Mouse (Mus musculus) midbrain, postnatal 0 days (tissue): ENCODE data around the gene Gpatch1. TPM values are rescaled to one million over a fixed set of nuclear protein-coding genes. Genes with fewer than 3 reads are reported as not detected.
"Not testable (repeated sequence)": the region's sequence is repeated elsewhere in the genome, so short reads cannot be mapped to it uniquely, and the experiment has no call there.

Source experiments
- ATAC-seq: fragments of 200-750 bp; cut with Nextera tagmentation; 2 replicates; pipeline ENCODE4 v1.8.0; 2017; ENCODE audit warnings: moderate number of reproducible peaks, mild to moderate bottlenecking, moderate TSS enrichment, moderate library complexity; ENCODE audit not compliant: low FRiP score
- DNase-seq: peaks from one replicate; pipeline ENCODE4 v3.0.0-alpha.2; 2015; ENCODE audit warnings: low spot score
- H3K27ac ChIP-seq: fragments of 300-500 bp; sonication (generic); 2 replicates; pipeline ENCODE4 v1.5.1; 2014; ENCODE audit warnings: low read depth, mild to moderate bottlenecking, low read length, mixed read lengths
- H3K27me3 ChIP-seq: fragments of 300-500 bp; sonication (generic); 2 replicates; pipeline ENCODE4 v1.6.1; 2014; ENCODE audit warnings: low read length, control low read depth, mixed read lengths; ENCODE audit not compliant: insufficient read depth
- H3K36me3 ChIP-seq: fragments of 300-500 bp; sonication (generic); 2 replicates; pipeline ENCODE4 v1.6.1; 2014; ENCODE audit warnings: low read length, control low read depth, mixed read lengths; ENCODE audit not compliant: insufficient read depth
- H3K4me1 ChIP-seq: fragments of 300-500 bp; sonication (generic); 2 replicates; pipeline ENCODE4 v1.6.1; 2014; ENCODE audit warnings: mild to moderate bottlenecking, control low read depth, antibody characterized with exemption, low read length, mixed read lengths; ENCODE audit not compliant: insufficient read depth
- H3K4me2 ChIP-seq: fragments of 300-500 bp; sonication (generic); 2 replicates; pipeline ENCODE4 v1.6.1; 2014; ENCODE audit warnings: low read depth, mild to moderate bottlenecking, low read length, mixed read lengths; ENCODE audit not compliant: poor library complexity, severe bottlenecking
- H3K4me3 ChIP-seq: fragments of 300-500 bp; sonication (generic); 2 replicates; pipeline ENCODE4 v1.5.1; 2014; ENCODE audit warnings: low read depth, mild to moderate bottlenecking, low read length, moderate library complexity
- H3K9ac ChIP-seq: fragments of 300-500 bp; sonication (generic); replicated peaks from 2 replicates; pipeline ENCODE4 v1.6.1; 2014; ENCODE audit warnings: mild to moderate bottlenecking, low read length, moderate library complexity, mixed read lengths; ENCODE audit not compliant: poor library complexity, severe bottlenecking
- H3K9me3 ChIP-seq: fragments of 300-500 bp; sonication (generic); 2 replicates; pipeline ENCODE4 v1.6.1; 2016; ENCODE audit warnings: low read length, control low read depth
- CTCF ChIP-seq: IDR thresholded peaks from 2 replicates; pipeline ENCODE4 v1.5.1; 2016; ENCODE audit warnings: antibody characterized with exemption, mild to moderate bottlenecking
- WGBS: fragments of 180-500 bp; shearing (Covaris S2); extraction: QIAGEN DNeasy Blood & Tissue Kit; methylation state at CpG from one replicate; pipeline ENCODE4 v1.1.7; 2014; 5-methylcytosine and 5-hydroxymethylcytosine counted together
- polyA plus RNA-seq: library from polyadenylated mRNA; unstranded; fragments of >200 nt; fragmentation: Nextera tagmentation; extraction: Ambion mirVana; gene quantifications from 2 replicates; pipeline ENCODE4 v1.2.1, GENCODE M21; 2015
- total RNA-seq: library from RNA; depleted of rRNA; stranded (reverse); fragments of >200 nt; gene quantifications from 2 replicates; pipeline ENCODE4 v1.2.3, GENCODE M21; 2014

The Gpatch1 gene
- total and polyA plus RNA-seq, 2 experiments from 2014 or later: 8.0 to 21.9 TPM

DNA sequence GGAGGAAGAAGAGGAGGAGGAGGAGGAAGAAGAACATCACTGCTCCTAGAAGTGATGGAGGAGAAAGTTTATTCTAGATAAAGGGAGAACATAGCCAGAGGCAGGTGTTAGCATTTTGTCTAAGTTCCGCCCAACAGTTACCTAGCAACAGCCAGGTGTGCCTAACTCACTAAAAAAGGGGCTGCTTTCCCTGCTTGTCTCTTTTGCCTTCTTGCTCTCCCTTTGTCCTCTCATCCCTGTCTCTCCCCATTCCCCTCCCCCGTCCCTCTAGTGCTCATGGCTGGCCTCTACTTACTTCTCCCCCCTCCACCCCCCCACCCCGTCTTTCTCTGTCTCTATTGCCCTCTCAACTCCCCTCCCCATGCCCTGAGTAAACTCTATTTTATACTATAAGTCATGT, 3.9 kb upstream of the Gpatch1 start:
- TF ChIP-seq CTCF: no peak
- no peak for ATAC-seq
- Histone ChIP-seq H3K9me3 (no peaks in the 10 kb centered on the region), H3K27me3 (no peaks in the 10 kb centered on the region), H3K4me1 (peaks cover 2% of the 10 kb centered on the region; the same call in 1 of the 2 replicates), H3K27ac (no peak overlapping the region), H3K4me3 (no peak overlapping the region), H3K36me3 (no peaks in the 10 kb centered on the region), H3K4me2 (no peak overlapping the region), H3K9ac (no peak overlapping the region)
- DNase-seq: peak; percentile 42
- 47% methylated on average over 3 of the region's 3 CpGs for WGBS

DNA sequence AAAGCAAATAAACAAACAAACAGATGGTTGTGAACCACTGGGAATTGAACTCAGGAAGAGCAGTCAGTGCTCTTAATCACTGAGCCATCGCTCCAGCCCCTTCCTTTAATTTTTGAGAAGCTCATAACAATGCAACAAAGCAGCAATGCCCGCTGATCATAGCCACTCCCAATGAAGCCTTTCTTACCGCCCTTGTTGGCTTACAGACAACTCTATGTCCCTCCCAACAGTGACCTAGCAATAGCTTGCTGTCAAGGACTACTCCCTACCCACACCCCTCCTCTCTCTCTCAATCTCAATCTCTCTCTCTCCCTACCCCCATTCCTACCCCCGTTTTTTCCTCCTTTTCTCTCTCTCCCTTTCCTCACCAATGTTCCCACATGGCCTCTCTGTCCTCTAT, 1.5 kb upstream of the Gpatch1 start:
- no peak overlapping the region for H3K4me3 ChIP-seq
- no peak for ATAC-seq
- no peak overlapping the region for H3K4me2 ChIP-seq
- H3K27ac ChIP-seq: no peak overlapping the region
- 78% methylated on average over 4 of the region's 4 CpGs for WGBS
- peaks cover 3% of the 10 kb centered on the region; the same call in 1 of the 2 replicates for H3K4me1 ChIP-seq
- H3K36me3 ChIP-seq: no peaks in the 10 kb centered on the region
- no peak for TF ChIP-seq CTCF
- DNase-seq: no peak
- no peaks in the 10 kb centered on the region for H3K9me3 ChIP-seq
- no peaks in the 10 kb centered on the region for H3K27me3 ChIP-seq
- no peak overlapping the region for H3K9ac ChIP-seq

DNA sequence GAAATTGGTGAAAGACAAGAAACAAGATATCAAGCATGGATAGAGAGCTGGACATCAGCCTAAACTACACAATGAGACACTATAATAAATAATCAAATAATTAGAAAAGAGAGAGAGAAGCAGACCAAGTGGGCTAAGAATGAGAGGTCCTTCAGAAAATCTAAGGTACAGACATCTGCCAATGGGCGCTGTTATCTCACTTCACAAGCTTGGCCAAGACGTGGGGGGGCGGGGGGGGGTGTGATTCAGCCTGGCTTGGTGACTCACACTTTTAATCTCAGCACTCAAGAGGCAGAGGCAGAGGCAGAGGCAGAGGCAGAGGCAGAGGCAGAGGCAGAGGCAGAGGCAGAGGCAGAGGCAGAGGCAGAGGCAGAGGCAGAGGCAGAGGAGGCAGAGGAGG, 981 bp upstream of the Gpatch1 start:
- DNase-seq, H3K27me3 ChIP-seq, H3K9ac ChIP-seq, H3K9me3 ChIP-seq, H3K36me3 ChIP-seq, H3K4me3 ChIP-seq, H3K4me2 ChIP-seq, H3K27ac ChIP-seq, ATAC-seq, H3K4me1 ChIP-seq: not testable (repeated sequence)
- WGBS: 80% methylated on average over 3 of the region's 3 CpGs

DNA sequence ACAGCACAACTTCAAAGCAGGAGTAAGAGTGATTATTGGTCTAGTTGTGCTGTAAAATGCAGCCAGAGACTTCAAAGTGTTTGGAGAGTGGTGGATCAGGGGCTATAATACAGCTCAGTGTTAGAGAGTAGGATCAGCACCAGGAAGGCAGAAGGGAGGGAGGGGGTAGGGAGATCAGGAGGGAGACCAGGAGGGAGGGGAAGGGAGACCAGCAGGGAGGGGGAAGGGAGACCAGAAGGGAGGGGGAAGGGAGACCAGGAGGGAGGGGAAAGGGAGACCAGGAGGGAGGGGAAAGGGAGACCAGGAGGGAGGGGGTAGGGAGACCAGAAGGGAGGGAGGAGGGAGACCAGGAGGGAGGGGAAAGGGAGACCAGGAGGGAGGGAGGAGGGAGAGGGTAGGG, 4.1 kb downstream of the Gpatch1 start:
- Histone ChIP-seq H3K9ac (no peak overlapping the region), H3K4me2 (no peak overlapping the region), H3K4me1 (0 out of 2 replicates have a peak, but pooled peaks cover 3% of the 10 kb centered on the region), H3K36me3 (peaks cover 9% of the 10 kb centered on the region), H3K27ac (no peak overlapping the region), H3K27me3 (no peaks in the 10 kb centered on the region), H3K9me3 (no peaks in the 10 kb centered on the region), H3K4me3 (no peak overlapping the region)
- no peak for ATAC-seq
- DNase-seq: no peak
- no peak for TF ChIP-seq CTCF

DNA sequence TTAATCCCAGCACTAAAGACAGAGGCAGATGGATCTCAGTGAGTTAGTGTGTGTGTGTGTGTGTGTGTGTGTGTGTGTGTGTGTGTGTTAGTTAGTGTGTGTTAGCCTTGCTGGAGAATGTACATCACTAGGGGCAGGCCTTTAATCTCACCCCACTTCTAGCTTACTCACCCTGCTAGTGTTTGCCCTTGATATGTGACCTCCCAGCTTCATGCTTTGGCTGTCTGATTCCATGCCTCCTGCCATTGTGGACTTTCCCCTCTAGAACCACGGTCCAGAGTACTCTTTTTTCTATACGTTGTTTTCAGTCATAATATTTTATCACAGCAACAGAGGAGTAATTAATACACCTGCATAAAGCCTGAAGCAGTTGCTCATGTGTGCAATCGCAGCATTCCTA, 7.0 kb downstream of the Gpatch1 start:
- Histone ChIP-seq H3K27ac (no peak overlapping the region), H3K36me3 (peaks cover 34% of the 10 kb centered on the region), H3K4me3 (no peak overlapping the region), H3K4me2 (no peak overlapping the region), H3K4me1 (no peaks in the 10 kb centered on the region), H3K9me3 (no peaks in the 10 kb centered on the region), H3K27me3 (no peaks in the 10 kb centered on the region), H3K9ac (no peak overlapping the region)
- ATAC-seq: no peak
- DNase-seq: no peak
- no peak for TF ChIP-seq CTCF
- WGBS: 96% methylated on average over 3 of the region's 3 CpGs

DNA sequence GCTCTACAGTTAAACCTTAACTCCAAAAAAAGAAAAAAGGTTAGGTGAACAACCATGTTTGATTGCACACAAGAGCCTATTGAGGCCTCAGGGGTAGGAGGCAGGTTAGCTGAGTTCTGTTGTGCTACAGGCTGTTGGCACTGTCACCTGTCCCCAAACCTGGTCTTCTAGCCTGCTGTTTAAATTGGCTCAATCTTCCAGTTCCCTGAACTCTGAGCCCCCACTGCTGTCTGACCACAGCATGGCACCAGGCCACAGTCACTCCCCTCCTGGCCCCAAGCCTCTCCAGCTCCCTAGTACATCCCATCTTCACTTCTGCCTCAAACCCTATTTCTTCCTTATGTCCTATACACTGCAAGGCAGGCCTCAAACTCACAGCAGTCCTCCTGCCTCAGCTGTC, 17.4 kb downstream of the Gpatch1 start:
- H3K4me2 ChIP-seq: no peak overlapping the region
- no peak for ATAC-seq
- no peak overlapping the region for H3K27ac ChIP-seq
- no peak for DNase-seq
- peaks cover 57% of the 10 kb centered on the region for H3K36me3 ChIP-seq
- no peak overlapping the region for H3K4me3 ChIP-seq
- H3K9ac ChIP-seq: no peak overlapping the region
- no peaks in the 10 kb centered on the region for H3K4me1 ChIP-seq
- no peaks in the 10 kb centered on the region for H3K9me3 ChIP-seq
- no peak for TF ChIP-seq CTCF
- H3K27me3 ChIP-seq: no peaks in the 10 kb centered on the region
